Mouse (Mus musculus): ENCODE data around the gene Dohh. TPM values are rescaled to one million over a fixed set of nuclear protein-coding genes. Genes with fewer than 3 reads are reported as not detected.
A peak's percentile ranks its signal among the peaks of the same experiment; 100 is the strongest.

The Dohh gene
- polyA plus RNA-seq, 1 experiment from 2014 or later: 94.0 TPM

GRCm38 (mm10) chr10:81430141-81430830 is 46.1 kb downstream of the Dohh start:
- peak overlapping the region; percentile 93 for H3K9ac ChIP-seq
- peak; percentile 17 for ATAC-seq (ENCODE audit: low FRiP score, low read depth)
- H3K27ac ChIP-seq (replicated peaks): peak overlapping the region; percentile 95
- no peaks in the 10 kb centered on the region for H3K36me3 ChIP-seq
- WGBS: under 1% methylated on average over 63 of the region's 89 CpGs
- no peaks in the 10 kb centered on the region for H3K9me3 ChIP-seq
- peaks cover 65% of the 10 kb centered on the region for H3K4me1 ChIP-seq (replicated peaks)
- H3K27me3 ChIP-seq: peaks cover 18% of the 10 kb centered on the region; the same call in 1 of the 2 replicates
- H3K4me3 ChIP-seq: peak overlapping the region; percentile 85
- peak overlapping the region; percentile 69 for H3K4me2 ChIP-seq

DNA sequence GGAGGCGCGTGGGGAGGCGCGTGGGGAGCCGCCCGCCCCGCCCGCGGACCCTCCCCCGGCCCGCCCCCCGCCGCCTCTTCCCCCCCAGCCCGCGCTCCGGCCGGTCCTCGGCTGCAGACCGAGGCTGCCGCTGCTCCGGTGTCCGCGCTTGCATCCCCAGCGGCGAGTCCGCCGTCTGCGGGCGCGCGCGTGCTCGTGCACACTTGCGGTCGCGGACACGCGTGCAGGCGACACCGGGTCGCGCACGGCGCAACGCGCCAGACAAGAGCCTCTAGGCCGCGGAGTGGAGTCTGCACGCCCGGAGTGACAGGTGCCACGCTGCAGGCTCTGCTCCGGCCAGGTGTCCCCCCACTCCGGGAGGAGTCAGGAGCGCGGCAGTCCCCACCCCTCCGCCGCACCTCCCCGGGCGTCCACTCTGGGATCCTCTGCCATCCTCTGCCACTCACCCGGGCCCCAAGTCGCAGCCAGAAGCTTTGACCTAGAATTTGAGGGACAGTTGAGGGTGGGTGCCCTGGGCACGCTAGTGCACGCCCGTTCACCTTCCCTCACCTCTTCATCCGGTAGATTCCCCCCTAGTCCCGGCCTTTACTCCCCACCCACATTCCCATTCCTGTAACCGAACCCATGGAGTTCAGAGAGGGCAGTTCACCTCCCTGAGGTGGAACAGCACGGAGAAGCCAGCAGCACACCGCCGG is 46.8 kb downstream of the Dohh start:
- Histone ChIP-seq H3K9ac (peak overlapping the region; percentile 93), H3K4me2 (peak overlapping the region; percentile 69), H3K9me3 (no peaks in the 10 kb centered on the region), H3K4me3 (peak overlapping the region; percentile 85), H3K27me3 (peaks cover 14% of the 10 kb centered on the region; the same call in 1 of the 2 replicates), H3K4me1 (replicated peaks) (peaks cover 59% of the 10 kb centered on the region), H3K36me3 (no peaks in the 10 kb centered on the region), H3K27ac (replicated peaks) (peak overlapping the region; percentile 95)
- 1% methylated on average over 49 of the region's 70 CpGs for WGBS
- ATAC-seq (ENCODE audit: low FRiP score, low read depth): peak; percentile 14; the same call in 1 of the 2 replicates

DNA sequence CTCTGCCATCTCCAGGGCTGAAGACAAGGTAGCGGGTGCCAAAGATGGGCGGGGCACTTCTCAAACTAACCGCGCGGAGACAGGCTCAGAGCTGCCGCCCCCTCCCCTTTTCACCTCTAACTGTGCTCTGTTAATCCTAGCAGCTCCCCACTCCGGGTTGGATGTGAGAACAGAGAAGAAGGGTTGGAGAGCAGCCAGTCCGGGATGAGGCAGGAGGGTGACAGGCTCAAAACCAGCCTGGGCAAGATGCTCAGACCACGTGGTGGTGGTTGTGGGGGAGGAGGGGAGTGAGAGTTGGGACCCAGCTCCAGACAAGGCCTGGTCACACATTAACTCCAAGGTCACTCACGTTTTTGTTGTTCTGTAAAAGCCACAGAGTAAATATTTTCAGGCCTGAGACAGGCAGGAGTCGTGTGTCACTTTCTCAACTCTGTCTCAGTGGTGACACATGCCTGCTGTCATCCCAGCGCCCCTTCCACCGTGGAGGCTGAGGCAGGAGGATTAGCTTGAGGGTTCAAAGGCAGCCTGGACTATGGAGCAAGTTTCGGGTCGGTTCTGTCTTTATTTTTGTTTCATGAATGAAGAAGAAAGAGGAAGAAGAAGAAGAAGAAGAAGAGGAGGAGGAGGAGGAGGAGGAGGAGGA is 47.4 kb downstream of the Dohh start:
- Histone ChIP-seq H3K4me3 (peak overlapping the region; percentile 85), H3K4me1 (replicated peaks) (peaks cover 53% of the 10 kb centered on the region), H3K27me3 (peaks cover 14% of the 10 kb centered on the region; the same call in 1 of the 2 replicates), H3K27ac (replicated peaks) (peak overlapping the region; percentile 95), H3K36me3 (no peaks in the 10 kb centered on the region), H3K9me3 (no peaks in the 10 kb centered on the region), H3K4me2 (peak overlapping the region; percentile 69), H3K9ac (peak overlapping the region; percentile 93)
- no peak for ATAC-seq (ENCODE audit: low FRiP score, low read depth)
- WGBS: 13% methylated on average over 15 of the region's 15 CpGs

GRCm38 (mm10) chr10:81432169-81432867 is 48.1 kb downstream of the Dohh start:
- peak overlapping the region; percentile 32; the same call in 1 of the 2 replicates for H3K27ac ChIP-seq (replicated peaks)

GRCm38 (mm10) chr10:81432868-81433262 is 48.6 kb downstream of the Dohh start:
- ATAC-seq (ENCODE audit: low FRiP score, low read depth): peak; percentile 90
- Histone ChIP-seq H3K27me3 (0 out of 2 replicates have a peak, but pooled peaks cover 8% of the 10 kb centered on the region), H3K9ac (peak overlapping the region; percentile 37), H3K27ac (replicated peaks) (peak overlapping the region; percentile 62), H3K36me3 (no peaks in the 10 kb centered on the region), H3K4me2 (peak overlapping the region; percentile 61), H3K4me1 (replicated peaks) (peaks cover 44% of the 10 kb centered on the region), H3K9me3 (no peaks in the 10 kb centered on the region), H3K4me3 (peak overlapping the region; percentile 30)
- 5% methylated on average over 17 of the region's 17 CpGs for WGBS

More at GRCm38 (mm10) chr10:81432169-81432867, 48.1 kb downstream of the Dohh start:
- peaks cover 12% of the 10 kb centered on the region; the same call in 1 of the 2 replicates for H3K27me3 ChIP-seq
- H3K9me3 ChIP-seq: no peaks in the 10 kb centered on the region
- H3K36me3 ChIP-seq: no peaks in the 10 kb centered on the region
- peak overlapping the region; percentile 37 for H3K9ac ChIP-seq
- H3K4me1 ChIP-seq (replicated peaks): peaks cover 46% of the 10 kb centered on the region
- peak overlapping the region; percentile 61 for H3K4me2 ChIP-seq
- WGBS: 63% methylated on average over 21 of the region's 21 CpGs
- H3K4me3 ChIP-seq: peak overlapping the region; percentile 30
- ATAC-seq (ENCODE audit: low FRiP score, low read depth): peak; percentile 16

- peaks cover 44% of the 10 kb centered on the region for H3K4me1 ChIP-seq (replicated peaks)
- H3K4me3 ChIP-seq: no peak overlapping the region
- ATAC-seq (ENCODE audit: low FRiP score, low read depth): no peak
- H3K27me3 ChIP-seq: no peaks in the 10 kb centered on the region
- H3K27ac ChIP-seq (replicated peaks): peak overlapping the region; percentile 62; the same call in 1 of the 2 replicates
- H3K9me3 ChIP-seq: no peaks in the 10 kb centered on the region
- no peak overlapping the region for H3K4me2 ChIP-seq
- H3K9ac ChIP-seq: no peak overlapping the region
- WGBS: 67% methylated on average over 26 of the region's 26 CpGs
- H3K36me3 ChIP-seq: no peaks in the 10 kb centered on the region
Measured at GRCm38 (mm10) chr10:81433541-81434289, 49.5 kb downstream of the Dohh start.

GRCm38 (mm10) chr10:81434361-81435263 is 50.4 kb downstream of the Dohh start:
- Histone ChIP-seq H3K9ac (no peak overlapping the region), H3K36me3 (no peaks in the 10 kb centered on the region), H3K4me1 (replicated peaks) (peaks cover 36% of the 10 kb centered on the region), H3K27ac (replicated peaks) (peak overlapping the region; percentile 66; the same call in 1 of the 2 replicates), H3K9me3 (no peaks in the 10 kb centered on the region), H3K27me3 (no peaks in the 10 kb centered on the region), H3K4me2 (no peak overlapping the region), H3K4me3 (no peak overlapping the region)
- no peak for ATAC-seq (ENCODE audit: low FRiP score, low read depth)
- 71% methylated on average over 15 of the region's 15 CpGs for WGBS

- Histone ChIP-seq H3K4me3 (no peak overlapping the region), H3K27ac (replicated peaks) (peak overlapping the region; percentile 66; the same call in 1 of the 2 replicates), H3K36me3 (no peaks in the 10 kb centered on the region), H3K9me3 (no peaks in the 10 kb centered on the region), H3K4me1 (replicated peaks) (peaks cover 33% of the 10 kb centered on the region), H3K9ac (no peak overlapping the region), H3K4me2 (no peak overlapping the region), H3K27me3 (no peaks in the 10 kb centered on the region)
- 59% methylated on average over 3 of the region's 3 CpGs for WGBS
- no peak for ATAC-seq (ENCODE audit: low FRiP score, low read depth)
Measured at GRCm38 (mm10) chr10:81435436-81435835, 51.2 kb downstream of the Dohh start.

Measured in hindbrain, embryonic 15.5 days (tissue).